Mouse (Mus musculus) megakaryocyte progenitor cell, adult 5-6 weeks (primary cell): ENCODE data around the gene Elmo2. TPM values are rescaled to one million over a fixed set of nuclear protein-coding genes. Genes with fewer than 3 reads are reported as not detected.

Experiments
- ATAC-seq: replicated peaks from 2 replicates; pipeline ENCODE4 v1.8.0; 2016; ENCODE audit warnings: mild to moderate bottlenecking, moderate TSS enrichment, inconsistent platforms; ENCODE audit not compliant: poor library complexity
- total RNA-seq, 2 experiments: library from RNA; stranded (forward) in 1 of 2; stranded (reverse) in 1 of 2; fragments of 157-497, 149-512 nt in 1 of 2; fragments of 200-1000 nt in 1 of 2; gene quantifications; 2 replicates each; pipeline versions ENCODE4 v1.2.3 to v1.2.4; 2015 to 2017

Gene Elmo2
- total RNA-seq, 2 experiments from 2014 or later, result 32.2 to 45.9 TPM

GRCm38 (mm10) chr2:165262274-165262990 is 63.8 kb downstream of the Elmo2 start:
- ATAC-seq, result no peak

- ATAC-seq, result no peak
Measured at GRCm38 (mm10) chr2:165259859-165260258, 66.4 kb downstream of the Elmo2 start.

- ATAC-seq, result no peak
Measured at GRCm38 (mm10) chr2:165258321-165258720, 68.0 kb downstream of the Elmo2 start.

GRCm38 (mm10) chr2:165257151-165257834 is 69.0 kb downstream of the Elmo2 start:
- ATAC-seq, result no peak

GRCm38 (mm10) chr2:165256213-165256612 is 70.1 kb downstream of the Elmo2 start:
- no peak for ATAC-seq

- no peak for ATAC-seq
Measured at GRCm38 (mm10) chr2:165253867-165254266, 72.4 kb downstream of the Elmo2 start.

GRCm38 (mm10) chr2:165253269-165253668 is 73.0 kb downstream of the Elmo2 start:
- ATAC-seq, result no peak

- no peak for ATAC-seq
Measured at GRCm38 (mm10) chr2:165252801-165253200, 73.5 kb downstream of the Elmo2 start.

GRCm38 (mm10) chr2:165252381-165252780 is 73.9 kb downstream of the Elmo2 start:
- ATAC-seq, result no peak

- ATAC-seq, result peak; percentile 95
Measured at GRCm38 (mm10) chr2:165250903-165251302, 75.4 kb downstream of the Elmo2 start.

GRCm38 (mm10) chr2:165248967-165249366 is 77.3 kb downstream of the Elmo2 start:
- no peak for ATAC-seq

GRCm38 (mm10) chr2:165246349-165246748 is 79.9 kb downstream of the Elmo2 start:
- no peak for ATAC-seq

GRCm38 (mm10) chr2:165243122-165243720 is 83.1 kb downstream of the Elmo2 start:
- no peak for ATAC-seq

GRCm38 (mm10) chr2:165242575-165242974 is 83.7 kb downstream of the Elmo2 start:
- no peak for ATAC-seq

- 0 out of 2 replicates have a peak, but pooled peaks have one; percentile 52 for ATAC-seq
Measured at GRCm38 (mm10) chr2:165241786-165242185, 84.5 kb downstream of the Elmo2 start.

- no peak for ATAC-seq
Measured at GRCm38 (mm10) chr2:165240371-165240770, 85.9 kb downstream of the Elmo2 start.

- 0 out of 2 replicates have a peak, but pooled peaks have one; percentile 27 for ATAC-seq
Measured at GRCm38 (mm10) chr2:165239533-165240144, 86.6 kb downstream of the Elmo2 start.

- ATAC-seq, result no peak
Measured at GRCm38 (mm10) chr2:165238416-165239145, 87.7 kb downstream of the Elmo2 start.
